Mouse (Mus musculus) cerebellum, adult 18-20 months (tissue): Measurements from ENCODE around the gene Igflr1.

Experiments
- DNase-seq, 2 experiments: peaks; one replicate each; pipeline ENCODE4 v3.0.0; 2021

Gene Igflr1

DNA sequence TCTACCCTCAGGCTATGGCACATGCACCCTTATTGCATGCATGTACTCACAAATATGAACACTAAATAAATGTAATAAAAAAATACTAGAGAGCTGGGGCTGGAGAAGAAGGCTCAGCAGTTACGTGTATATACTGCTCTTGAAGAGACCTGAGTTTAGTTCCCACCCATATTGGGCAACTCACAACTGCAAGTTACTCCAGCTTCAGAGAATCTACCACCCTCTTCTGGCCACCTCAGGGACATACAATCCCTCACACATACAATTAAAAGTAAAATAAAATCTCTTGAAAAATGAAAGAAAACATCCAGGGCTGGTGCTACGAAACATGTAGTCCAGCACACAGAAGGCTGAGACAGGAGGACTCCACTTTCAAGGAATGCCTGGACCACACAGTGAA lies 49.2 kb downstream of the Igflr1 start:
- DNase-seq: no peak

DNA sequence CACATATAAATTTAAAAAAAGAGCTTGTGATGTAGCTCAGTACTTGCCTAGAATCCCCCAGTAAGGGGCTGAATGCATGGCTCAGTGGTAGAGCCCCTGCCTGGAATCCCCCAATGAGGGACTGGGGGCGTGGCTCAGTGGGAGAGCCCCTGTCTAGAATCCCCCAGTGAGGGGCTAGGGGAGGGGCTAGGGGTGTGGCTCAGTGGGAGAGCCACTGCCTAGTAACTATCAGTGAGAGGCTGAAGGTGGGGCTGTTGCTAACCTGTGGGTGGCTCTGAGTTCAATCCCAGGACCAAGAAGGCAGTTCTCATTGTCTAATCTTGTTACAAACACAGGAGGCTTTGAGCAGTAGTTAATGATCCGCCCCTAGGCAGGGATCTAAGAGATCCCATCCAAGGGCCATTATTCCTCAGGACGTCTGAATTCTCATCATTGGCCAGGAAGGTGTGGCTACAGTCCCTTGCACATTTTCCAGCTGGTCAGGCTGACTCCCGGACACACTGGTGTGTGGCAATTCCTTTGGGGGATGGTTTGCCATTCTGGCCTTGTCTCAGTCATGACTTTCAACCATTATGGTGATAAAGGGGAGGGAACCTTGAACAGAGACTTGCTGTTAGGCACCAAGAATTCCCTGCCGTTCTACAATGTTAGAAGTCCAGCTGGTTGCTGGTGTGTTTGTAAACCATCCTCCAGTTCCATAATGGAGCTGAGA lies 50.0 kb downstream of the Igflr1 start:
- no peak for DNase-seq
